Mouse (Mus musculus) cerebellum, adult 9-10 months (tissue): ENCODE measurements around the gene 9530003J23Rik.
"Not testable (repeated sequence)": the region's sequence is repeated elsewhere in the genome, so short reads cannot be mapped to it uniquely, and the experiment has no call there.

Experiments used
- DNase-seq: peaks from one replicate; pipeline ENCODE4 v3.0.0; 2022

Gene 9530003J23Rik

GRCm38 (mm10) chr10:117238603-117239002, at the start of gene 9530003J23Rik:
TSS of gene 9530003J23Rik (minus strand) at chr10:117238703.
- no peak for DNase-seq

DNA sequence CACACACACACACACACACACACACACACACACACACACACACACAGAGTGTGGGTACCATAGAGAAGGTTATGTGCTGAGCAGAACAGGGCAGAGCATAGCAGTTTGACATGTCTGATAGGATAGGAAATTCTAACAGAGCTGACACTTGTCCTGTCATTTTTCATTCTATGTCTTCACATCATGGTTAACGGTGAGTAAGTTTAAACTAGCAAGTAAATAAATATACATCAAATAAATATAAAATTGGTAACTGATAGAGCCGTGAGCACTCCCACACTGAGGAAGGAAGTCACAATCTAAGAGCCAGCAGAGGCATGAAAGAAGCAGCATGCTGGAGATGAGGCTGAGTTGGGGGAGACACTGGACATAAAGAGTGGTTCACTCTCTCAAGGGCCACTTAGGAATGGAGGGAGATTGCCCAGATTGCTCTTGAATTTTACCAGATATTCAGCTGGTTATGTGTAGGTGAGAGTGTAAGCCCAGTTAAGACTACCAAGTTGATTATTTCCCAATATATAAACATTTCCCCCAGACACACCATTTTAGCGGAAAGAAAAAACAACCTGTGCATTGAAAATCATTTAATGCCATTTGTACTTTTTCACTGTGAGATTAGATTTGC, 48.8 kb upstream of the 9530003J23Rik start:
- DNase-seq, result no peak

- DNase-seq, result no peak
Observed at GRCm38 (mm10) chr10:117286366-117286970, 48.0 kb upstream of the 9530003J23Rik start.

DNA sequence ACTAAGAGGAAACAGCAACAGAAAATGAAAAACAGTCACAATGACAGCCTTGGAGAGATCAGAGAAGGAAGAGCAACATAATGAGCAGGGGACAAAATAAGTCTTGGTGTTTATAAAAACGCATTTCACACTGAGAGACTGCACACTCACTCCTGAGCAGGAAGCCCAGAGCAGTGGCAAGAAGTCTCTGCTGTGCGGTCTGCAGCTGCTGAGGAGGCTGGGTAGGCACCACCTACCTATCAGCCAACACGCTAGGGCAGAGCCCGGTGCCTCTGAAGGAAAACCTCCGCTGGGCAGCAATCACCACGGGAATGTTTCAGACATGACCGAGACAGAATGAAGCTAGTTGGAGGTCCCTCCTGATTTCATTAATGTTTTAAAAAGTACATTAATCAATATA, 47.1 kb upstream of the 9530003J23Rik start:
- not testable (repeated sequence) for DNase-seq

DNA sequence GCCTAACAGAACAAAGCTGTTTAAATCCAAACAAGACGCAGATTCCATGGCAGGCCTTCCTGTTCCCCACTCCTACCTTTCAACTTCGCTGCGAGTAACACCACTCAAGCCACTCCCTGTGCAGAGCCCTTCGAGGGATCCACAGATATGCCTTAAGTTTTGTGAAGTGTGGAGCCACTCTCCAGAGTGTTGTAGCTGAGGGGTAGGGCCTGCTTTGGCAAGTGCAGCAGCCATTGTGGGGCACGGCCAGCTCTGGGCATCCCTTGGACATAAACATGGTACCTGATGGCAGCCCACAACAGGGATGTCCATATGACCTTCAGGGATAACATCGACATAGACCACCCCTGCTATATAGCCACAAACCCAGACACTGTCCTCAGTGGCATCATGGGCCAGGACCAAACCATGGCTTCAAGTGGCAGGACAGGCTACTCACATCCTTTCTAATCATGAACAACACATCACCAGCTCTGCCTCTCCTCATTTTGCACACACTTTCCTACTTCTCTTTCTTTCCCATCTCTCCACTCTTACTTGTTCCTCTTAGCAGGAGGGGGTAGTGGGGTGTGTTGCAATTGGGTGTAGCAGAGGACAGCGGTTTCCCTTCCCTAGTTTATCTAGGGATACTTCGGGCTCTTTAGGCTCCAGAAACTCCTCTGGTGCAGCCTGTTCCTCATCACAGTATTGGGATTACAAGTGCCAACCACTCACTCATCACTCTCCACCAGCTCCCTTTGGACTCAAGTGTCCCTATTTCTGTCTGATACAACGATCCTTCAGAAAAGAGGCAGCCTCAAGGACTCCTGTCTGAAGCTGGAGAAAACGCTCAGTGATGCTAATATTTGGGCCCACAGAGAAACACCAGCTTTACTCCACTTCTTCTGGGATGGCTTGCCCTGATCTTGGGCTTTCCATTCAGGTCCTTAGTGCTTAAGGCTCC, 46.3 kb upstream of the 9530003J23Rik start:
- no peak for DNase-seq

GRCm38 (mm10) chr10:117283871-117284577, 45.5 kb upstream of the 9530003J23Rik start:
- DNase-seq, result no peak

DNA sequence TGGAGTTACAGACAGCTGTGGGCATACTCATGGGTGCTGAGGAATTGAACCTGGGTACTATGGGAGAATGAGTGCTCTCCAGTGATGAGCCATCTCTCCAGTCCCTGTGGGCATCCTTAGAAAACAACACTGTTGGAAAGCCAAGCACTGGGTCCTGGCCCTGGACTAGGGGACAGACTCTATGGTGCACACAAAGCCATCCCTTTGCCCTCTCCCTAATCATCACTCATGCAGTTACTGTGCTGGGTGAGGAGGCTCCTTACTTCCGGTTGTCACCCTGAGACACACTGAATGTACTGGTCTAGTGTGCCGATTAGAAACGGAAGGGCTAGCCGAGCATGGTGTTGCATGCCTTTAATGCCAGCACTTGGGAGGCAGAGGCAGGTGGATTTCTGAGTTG, 44.7 kb upstream of the 9530003J23Rik start:
- not testable (repeated sequence) for DNase-seq

- no peak for DNase-seq
Observed at GRCm38 (mm10) chr10:117282551-117282950, 44.0 kb upstream of the 9530003J23Rik start.

DNA sequence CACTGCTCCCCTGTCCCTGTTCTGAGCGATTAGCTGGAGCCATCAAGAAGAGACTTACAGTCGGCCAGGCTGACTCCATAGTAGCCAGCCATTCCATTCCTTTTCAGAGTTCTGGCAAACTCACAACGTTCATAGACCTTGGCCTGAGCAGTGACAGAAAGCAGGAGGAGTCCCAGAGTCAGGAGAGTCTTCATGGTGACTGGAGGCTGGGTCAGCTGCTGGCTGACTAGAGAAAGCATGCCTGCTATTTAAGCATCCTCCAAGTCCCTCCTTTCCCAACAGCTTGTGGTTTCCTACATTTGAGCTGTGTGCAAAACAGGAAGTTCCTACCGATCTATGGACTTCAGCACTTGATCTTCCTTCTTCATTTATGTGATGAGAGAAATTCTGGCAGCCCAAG, 43.5 kb upstream of the 9530003J23Rik start, which contains the start of gene Lyz2:
Lyz2 (minus strand) TSS at position 273 of the 400 bp plus-strand sequence.
- no peak for DNase-seq

GRCm38 (mm10) chr10:117281381-117281920, 42.9 kb upstream of the 9530003J23Rik start:
- no peak for DNase-seq

DNA sequence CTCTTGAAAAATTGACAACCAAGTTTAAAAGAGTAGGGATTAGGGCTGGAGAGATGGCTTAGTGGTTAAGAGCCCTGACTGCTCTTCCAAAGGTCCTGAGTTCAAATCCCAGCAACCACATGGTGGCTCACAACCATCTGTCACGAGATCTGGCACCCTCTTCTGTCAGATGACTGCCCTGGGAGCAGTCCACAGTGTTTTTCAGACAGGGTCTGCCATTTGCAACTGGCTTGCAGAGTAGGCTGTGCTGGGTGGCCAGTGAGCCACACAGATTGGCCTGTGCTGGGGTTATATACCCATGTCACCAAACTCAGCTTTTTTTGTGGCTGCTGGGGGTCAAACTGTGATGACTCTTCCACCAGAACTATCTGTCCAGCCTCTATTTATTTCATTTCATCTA, 41.5 kb upstream of the 9530003J23Rik start:
- DNase-seq, result no peak

DNA sequence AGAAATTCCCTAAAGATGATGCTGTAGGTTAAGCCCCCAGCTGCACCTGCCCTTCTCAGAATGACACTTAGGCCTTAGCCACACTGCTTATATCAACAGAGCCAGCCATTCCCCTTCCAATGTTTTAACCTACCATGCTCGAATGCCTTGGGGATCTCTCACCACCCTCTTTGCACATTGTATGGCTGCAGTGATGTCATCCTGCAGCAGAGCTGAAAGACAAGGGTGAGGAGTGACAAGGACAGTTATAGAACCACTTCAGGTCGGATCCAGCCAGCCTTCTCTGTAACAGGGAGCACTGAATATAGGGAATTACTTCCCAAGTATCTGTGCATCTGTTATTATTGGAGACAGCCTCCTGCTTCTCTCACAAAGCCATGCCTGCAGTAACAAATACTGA, 40.0 kb upstream of the 9530003J23Rik start:
- DNase-seq, result not testable (repeated sequence)

- not testable (repeated sequence) for DNase-seq
Observed at GRCm38 (mm10) chr10:117277779-117278178, 39.3 kb upstream of the 9530003J23Rik start.

DNA sequence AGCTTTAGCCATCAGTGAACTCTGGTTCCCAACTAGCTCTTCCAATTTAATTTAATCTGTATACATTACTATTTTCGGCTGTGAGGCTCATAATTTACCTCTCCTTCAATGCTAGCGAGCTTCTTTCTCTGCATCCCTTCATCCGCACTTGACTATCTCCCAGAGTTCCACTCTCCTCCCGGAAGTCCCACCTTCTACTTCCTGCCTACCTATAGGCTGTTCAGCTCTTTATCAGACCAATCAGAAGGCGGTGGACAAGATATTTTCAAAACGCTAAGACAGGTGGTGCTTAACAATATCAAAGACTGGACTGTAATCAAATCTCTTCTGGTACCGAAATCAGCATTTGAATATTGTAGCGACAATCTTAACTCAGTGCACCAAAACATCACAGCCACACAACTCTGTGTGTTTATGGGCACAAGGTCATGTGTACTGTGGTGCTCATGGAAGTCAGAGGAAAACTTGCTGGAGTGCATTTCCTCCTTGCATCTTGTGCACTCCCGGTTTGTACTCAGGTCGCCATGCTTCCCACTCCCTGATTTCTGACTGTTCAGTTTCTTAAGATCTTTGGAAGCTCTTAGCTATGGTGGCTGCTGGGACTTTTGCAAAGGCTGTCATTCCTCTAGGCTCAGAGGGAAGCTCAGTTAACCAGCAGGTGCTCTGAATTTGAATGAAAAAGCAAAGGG, 37.3 kb upstream of the 9530003J23Rik start:
- no peak for DNase-seq

GRCm38 (mm10) chr10:117274645-117275044, 36.1 kb upstream of the 9530003J23Rik start:
- DNase-seq, result not testable (repeated sequence)

DNA sequence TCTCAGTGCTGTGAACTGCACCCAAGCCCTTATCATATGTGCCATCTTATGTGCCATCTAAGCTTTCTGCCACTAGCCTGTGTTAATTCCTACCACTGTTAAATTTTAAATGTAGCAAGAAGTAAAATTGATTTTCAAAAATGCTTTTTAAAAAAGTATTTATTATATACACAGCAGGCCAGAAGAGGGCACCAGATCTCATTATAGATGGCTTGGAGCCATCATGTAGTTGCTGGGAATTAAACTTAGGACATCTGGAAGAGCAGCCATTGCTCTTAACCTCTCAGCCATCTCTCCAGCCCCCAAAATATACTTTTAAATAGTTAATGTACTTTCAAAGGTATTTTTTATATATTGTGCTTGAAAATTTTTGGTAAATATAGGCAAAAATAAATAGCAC, 33.5 kb upstream of the 9530003J23Rik start:
- DNase-seq, result no peak

GRCm38 (mm10) chr10:117259870-117260269, 21.4 kb upstream of the 9530003J23Rik start:
- DNase-seq, result no peak

DNA sequence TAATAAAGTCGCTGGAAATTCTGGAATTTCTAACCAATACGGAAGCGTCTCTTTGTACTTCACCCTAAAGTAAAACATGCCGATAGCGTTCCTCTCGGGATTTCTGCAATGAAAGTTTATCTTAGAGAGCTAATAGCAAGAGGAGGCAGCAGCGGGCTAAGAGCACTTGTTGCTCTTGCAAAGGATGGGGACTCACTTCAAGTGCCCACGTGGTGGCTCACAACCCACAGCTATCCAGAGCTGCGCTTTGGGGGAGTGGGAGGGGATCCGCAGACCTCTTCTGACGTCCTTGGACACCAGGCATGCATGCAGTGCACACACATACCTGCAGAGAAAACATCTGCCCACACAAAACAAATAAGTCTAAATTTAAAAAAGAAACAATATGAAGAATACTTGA, 2.6 kb downstream of the 9530003J23Rik start:
- DNase-seq, result no peak

DNA sequence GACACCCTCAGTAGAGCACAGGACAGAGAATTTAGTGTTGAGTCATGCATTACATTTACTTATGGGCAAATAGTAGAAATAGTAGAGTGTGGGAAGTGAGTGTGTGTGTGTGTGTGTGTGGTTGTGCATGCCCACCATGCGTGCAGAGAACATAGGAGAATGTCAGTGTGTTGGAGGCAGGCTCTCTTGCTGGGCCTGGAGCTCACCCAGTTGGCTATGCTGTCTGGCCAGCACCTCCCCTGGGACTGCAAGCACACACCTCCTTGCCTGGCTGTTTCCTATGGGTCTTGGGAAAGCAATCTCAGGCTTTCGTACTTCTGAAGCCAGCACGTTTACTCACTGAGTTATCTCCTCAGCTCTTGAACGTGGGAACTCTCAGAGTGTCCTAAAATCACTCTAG, 3.7 kb downstream of the 9530003J23Rik start:
- DNase-seq, result no peak

DNA sequence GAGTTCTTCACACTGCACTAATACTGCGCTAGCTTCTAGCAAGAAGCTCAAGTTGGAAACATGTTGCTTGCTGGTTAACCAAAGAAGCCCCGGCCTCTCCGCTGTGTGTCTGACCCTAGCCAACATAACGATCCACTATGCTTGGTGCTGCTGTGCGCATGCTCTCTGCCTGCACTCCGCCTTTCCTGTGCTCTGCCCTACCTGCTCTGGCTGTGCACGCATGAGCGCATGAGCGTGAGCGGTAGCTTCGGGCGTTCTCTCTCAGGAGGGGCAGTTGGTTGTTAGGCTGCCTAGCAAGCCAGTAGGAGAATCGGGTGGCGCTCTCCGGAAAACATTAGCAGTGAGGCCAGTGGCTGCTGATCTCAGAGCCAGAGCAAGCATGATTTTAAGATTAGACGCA, 8.7 kb downstream of the 9530003J23Rik start:
- no peak for DNase-seq

DNA sequence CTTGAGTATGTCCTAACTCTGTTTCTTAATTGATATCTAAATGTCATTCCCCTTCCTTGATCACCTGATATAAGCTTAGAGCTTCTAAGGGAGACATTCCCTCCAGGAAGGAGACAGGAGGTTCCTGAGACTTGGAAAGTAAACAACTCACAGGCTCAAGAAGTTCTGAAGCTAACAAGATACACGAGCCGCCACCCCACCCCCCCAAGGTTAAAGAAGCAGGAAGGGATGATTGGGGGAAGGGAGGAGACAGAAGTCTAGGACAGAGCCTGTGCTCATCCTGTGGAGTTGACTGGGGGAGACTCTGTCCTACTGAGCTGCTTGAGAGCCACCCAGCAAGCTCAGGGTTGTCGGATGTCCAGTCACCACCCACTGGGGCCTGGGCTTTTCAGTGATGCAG, 12.5 kb downstream of the 9530003J23Rik start:
- no peak for DNase-seq

DNA sequence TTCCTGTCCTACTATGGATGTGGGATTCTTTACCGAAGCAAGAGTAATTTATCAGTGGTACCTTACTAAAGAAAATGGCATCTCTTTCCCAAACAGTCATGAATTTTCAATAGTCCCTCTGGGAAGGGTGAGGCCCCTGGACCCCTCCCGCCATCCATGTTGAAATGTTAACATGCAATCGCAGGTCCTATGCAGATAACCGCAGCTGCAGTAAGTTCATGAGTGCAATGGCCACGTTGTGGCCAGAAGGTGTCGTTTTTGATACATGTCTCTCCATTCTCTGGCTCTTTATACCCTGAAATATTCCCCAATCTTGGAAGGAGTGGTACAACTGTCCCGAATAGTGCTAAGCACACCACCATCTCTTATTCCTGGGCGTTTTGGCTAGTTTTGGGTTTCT, 13.4 kb downstream of the 9530003J23Rik start:
- no peak for DNase-seq
